Mouse (Mus musculus): ENCODE measurements around the gene Rims1. TPM values are rescaled to one million over a fixed set of nuclear protein-coding genes. Genes with fewer than 3 reads are reported as not detected.

Rims1 gene
- total RNA-seq, 2 experiments from 2014 or later: 0.20 TPM; not detected in 1

DNA sequence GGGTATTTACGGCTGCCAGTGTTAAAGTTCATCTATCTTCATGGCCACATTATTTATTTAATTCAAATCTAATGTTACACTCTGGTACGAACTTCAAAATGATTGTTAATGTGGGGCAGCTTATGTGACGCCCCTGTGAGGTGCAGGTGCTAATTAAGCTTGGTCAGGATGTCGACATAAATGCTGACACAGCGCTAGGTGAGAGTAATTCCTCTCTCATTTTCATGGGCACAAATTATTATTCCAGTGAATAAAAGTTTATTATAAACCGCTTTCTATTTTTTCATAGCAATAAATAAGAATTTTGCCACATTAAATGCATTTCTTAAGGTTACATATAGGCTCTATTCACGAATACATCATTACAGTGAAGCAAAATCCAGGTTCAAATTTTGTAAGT lies 395.6 kb downstream of the Rims1 start:
- DNase-seq: no peak
- intact Hi-C loops (cut with DNase I): no loop called here

GRCm38 (mm10) chr1:22386361-22386760 lies 419.4 kb downstream of the Rims1 start:
- DNase-seq: peak in 1 of 2 experiments; percentile 18

DNA sequence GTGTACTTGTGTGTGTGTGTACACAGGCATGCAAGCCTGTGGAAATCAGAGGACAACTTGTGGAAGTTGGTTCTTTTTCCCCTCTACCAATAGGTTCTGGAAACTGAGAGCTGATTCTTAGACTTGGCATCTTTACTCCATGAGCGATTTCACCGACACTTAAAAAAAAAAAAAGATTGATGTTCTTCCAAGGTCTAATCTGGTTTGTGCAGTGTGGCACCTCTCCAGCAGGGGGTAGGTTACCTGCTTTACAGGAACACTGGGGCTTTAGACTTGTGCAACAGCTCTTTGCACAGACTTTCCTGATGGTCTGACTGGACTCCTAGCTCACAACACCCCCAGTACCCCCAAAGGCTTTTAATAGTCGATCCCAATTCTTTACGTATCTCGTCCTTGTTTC lies 428.1 kb downstream of the Rims1 start:
- intact Hi-C loops (cut with DNase I): no loop called here
- peak in 1 of 2 experiments; percentile 2 for DNase-seq

More at GRCm38 (mm10) chr1:22386361-22386760, 419.4 kb downstream of the Rims1 start:
- intact Hi-C loops (cut with DNase I): no loop called here

DNA sequence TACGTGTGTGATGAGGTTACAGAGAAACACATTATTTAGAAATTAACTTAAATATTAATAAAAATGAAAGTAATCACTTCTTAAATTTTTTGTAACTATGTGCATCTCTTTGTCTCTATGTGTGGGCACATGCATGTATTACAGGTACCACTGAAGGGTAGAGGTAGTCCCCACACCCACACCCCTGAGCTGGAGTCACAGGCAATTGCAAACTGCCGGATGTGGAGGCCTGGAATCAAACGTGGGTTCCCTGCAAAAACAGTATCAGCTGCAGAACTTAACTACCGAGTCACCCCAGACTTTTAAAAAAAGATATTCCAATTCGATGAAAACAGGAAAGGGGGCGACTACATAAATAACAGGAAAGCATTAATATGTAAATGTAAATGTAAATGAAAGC lies 428.7 kb downstream of the Rims1 start:
- intact Hi-C loops (cut with DNase I): no loop called here
- no peak for DNase-seq

GRCm38 (mm10) chr1:22356209-22356608 lies 449.6 kb downstream of the Rims1 start:
- no peak for DNase-seq
- intact Hi-C loops (cut with DNase I): no loop called here

GRCm38 (mm10) chr1:22353687-22354086 lies 452.1 kb downstream of the Rims1 start:
- no peak for DNase-seq
- intact Hi-C loops (cut with DNase I): no loop called here

- DNase-seq: no peak
- intact Hi-C loops (cut with DNase I): no loop called here
Measured at GRCm38 (mm10) chr1:22338914-22339313, 466.9 kb downstream of the Rims1 start.

GRCm38 (mm10) chr1:22320941-22321676 lies 484.7 kb downstream of the Rims1 start:
- no peak for DNase-seq
- intact Hi-C loops (cut with DNase I): no loop called here

GRCm38 (mm10) chr1:22315537-22315936 lies 490.3 kb downstream of the Rims1 start:
- intact Hi-C loops (cut with DNase I): no loop called here

DNA sequence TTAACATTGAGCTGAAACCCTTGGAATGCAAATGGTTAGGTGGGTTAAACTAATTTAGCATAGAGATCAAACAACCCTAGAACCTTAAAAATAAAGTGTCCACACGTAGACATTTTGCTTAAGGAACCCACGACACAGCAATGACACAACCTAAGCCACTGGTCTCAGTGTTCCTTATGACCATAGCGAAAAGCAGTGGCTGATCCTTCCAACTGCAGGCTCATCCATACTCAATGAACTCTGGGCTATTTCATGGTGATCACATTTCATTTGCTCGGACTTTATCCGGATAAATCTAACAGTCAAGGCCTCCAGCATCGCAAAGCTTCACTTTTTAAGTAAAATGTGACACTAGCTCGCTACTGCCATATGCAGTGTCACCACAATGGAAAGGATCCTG lies 494.3 kb downstream of the Rims1 start:
- intact Hi-C loops (cut with DNase I): no loop called here
- DNase-seq: no peak

More at GRCm38 (mm10) chr1:22315537-22315936, 490.3 kb downstream of the Rims1 start:
- no peak for DNase-seq

DNA sequence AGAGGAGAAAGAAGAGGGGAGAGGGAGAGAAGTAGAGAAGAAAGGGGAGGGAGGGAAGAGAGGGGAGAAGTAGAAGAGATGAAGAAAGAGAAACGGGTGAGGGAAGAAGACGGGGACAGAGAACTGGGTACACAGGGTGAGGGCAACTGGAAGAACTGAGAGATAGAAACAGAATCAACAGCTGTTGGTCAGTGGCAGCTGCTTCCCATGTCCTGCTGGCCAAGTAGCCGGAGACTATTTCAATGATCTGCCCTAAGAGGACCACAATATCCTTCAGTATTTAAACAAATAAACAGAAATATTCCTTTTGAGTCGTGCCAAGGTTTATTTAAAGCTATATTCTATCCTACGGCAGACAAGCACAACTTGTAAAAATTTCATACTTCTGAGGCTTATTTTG lies 499.3 kb downstream of the Rims1 start:
- no peak for DNase-seq
- intact Hi-C loops (cut with DNase I): no loop called here

DNA sequence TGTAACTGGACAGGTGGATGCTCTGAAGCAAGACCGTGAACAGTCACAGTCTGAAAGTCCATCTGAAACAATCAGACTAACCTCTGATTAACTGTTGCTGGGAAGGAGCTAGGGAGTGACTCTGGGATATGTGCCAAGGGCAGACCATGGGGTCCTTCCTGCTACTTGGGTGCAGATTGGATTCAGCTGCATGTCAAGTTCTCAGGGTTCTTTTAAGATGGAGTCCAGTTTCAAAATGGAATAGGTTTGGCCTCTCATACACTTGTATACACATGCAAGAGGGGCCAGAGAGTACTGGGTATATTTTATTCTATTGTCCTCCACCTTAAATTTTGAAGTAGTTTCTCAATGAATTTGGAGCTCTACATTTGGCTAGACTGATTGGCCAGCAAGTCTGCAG lies 499.9 kb downstream of the Rims1 start:
- DNase-seq: no peak
- intact Hi-C loops (cut with DNase I): no loop called here

- intact Hi-C loops (cut with DNase I): no loop called here
- no peak for DNase-seq
Measured at GRCm38 (mm10) chr1:22293953-22294352, 511.8 kb downstream of the Rims1 start.

- no peak for DNase-seq
- intact Hi-C loops (cut with DNase I): no loop called here
Measured at GRCm38 (mm10) chr1:22293310-22293709, 512.5 kb downstream of the Rims1 start.

DNA sequence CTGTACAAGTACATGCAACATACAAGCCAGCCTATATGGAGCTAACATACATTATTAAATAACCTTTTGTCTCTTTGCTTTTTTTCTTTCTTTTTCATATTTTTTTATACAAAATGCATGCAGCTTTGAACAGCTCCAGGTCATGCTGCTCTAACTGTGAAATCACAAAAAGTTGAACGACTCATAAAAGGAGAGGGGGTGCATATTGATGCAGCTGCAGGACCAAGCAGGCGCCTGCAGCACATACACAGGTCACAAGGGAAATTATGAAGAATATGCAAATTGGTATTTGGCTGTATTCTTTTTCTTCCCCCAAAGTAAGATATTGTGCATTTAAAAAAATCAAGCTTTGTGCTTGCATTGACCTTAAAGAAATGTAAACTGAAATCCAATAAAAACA lies 519.0 kb downstream of the Rims1 start:
- no peak for DNase-seq
- intact Hi-C loops (cut with DNase I): no loop called here

- DNase-seq: no peak
- intact Hi-C loops (cut with DNase I): no loop called here
Measured at GRCm38 (mm10) chr1:22279954-22280353, 525.8 kb downstream of the Rims1 start.

DNA sequence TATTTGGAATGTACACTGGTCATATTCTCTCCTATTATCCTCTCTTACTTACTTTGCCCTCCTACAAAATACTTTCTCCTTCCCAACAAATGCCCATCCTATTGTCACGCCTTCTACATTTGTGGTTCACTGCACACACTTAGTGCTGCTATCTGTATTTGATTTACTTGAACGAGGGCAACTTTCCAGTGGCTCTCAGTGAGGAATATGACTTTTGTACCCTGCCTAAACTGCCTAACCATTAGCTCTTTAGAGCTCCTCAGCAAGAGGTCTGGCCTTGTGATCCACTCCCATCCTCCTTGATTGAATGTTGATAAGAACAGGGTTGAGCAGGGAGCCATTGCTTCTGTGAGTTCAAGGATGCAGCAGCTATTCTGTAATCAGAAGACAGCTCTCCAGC lies 531.7 kb downstream of the Rims1 start:
- intact Hi-C loops (cut with DNase I): no loop called here
- DNase-seq: no peak

- intact Hi-C loops (cut with DNase I): no loop called here
- DNase-seq: no peak
Measured at GRCm38 (mm10) chr1:22270131-22270530, 535.7 kb downstream of the Rims1 start.

DNA sequence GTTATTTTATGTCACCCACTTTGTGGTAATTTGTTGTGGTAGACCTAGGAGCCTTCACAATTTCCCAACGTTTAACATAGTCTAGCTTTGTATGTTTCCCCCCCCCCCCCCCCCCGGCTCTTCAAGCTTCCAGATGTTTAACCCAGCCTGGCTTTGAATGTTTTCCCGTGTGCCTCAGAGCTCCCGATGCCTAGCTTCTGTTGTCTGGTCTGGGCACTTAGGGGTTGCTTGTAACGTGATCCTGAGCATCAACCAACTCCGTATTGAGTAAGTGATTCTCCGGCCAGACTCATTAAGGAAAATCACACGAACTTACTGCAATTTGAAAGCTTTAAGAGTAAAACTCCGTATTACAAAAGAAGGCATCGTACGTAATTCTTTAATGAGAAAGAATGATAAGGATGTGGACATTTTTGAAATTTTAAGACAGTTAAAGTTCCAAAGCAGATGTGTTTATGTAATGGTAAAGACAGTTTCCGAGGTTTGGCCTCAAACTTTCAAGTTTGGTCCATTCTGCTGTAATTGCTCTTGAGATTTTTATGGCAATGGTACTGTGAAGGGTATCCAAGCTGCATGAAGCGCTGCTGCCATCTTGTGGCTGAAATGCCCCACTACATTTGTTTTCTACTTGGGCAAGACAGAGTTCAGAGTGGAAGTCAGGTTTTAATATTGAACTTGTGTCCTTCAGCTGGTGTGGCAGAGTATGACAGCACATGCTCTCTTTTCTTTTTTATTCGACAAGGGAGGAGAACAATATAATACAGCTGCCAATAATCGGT lies 537.0 kb downstream of the Rims1 start:
- intact Hi-C loops (cut with DNase I): loop anchor here (2.0 to 10.0 kb wide), 6 partner anchors 194 to 1101 kb away; partner anchors contain the start of genes Kcnq5 and Tmem14a
- DNase-seq: peak; percentile 70 to 84

DNA sequence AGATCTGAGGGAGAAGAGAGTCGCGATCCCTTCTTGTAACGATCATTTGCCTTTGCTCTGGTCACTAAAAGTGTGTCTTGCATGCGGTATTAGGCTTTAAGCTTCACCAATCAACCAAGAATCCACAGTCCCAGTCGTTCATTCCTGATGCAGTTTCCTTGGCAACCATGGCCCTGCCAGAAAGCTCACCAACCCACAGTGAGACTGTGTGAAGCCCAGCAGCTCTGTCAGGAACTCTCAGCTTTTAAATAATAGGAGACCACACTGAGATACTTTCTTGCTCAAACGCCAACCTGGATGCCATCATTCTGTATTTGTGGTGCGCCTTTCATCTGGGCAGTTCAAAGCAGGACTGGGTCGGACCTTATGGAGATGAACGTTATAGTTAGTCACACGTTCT lies 539.3 kb downstream of the Rims1 start:
- no peak for DNase-seq
- intact Hi-C loops (cut with DNase I): loop anchor here (5.0 to 10.0 kb wide), 4 partner anchors 192 to 1099 kb away; partner anchors contain the start of genes Kcnq5 and Tmem14a

DNA sequence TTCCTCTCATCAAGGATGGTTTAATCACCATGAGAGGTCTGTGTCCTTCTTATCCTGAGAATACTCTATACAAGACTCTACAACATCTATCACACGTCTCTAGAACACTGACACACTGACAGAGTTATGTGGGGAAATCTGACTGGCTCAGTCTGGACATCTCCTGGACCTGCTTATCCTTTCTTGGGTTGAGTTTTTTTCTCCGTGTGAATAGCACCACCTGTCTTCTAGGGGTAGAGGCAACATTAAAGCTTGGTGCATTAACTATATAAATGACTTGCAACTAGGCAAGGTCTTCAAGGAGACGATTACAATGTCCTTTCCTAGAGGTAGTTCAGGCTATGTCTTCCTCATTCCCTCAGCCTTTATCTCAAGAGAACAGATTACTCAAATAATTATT lies 540.3 kb downstream of the Rims1 start:
- no peak for DNase-seq
- intact Hi-C loops (cut with DNase I): loop anchor here (5.0 to 10.0 kb wide), 4 partner anchors 191 to 1098 kb away; partner anchors contain the start of genes Kcnq5 and Tmem14a
